Mouse (Mus musculus): ENCODE data around the gene Thoc5. TPM values are rescaled to one million over a fixed set of nuclear protein-coding genes. Genes with fewer than 3 reads are reported as not detected.

The Thoc5 gene
- 21.1 and 29.7 TPM in 2 replicates for polyA plus RNA-seq (2012; rRNA removed; ENCODE audit: low replicate concordance)

DNA sequence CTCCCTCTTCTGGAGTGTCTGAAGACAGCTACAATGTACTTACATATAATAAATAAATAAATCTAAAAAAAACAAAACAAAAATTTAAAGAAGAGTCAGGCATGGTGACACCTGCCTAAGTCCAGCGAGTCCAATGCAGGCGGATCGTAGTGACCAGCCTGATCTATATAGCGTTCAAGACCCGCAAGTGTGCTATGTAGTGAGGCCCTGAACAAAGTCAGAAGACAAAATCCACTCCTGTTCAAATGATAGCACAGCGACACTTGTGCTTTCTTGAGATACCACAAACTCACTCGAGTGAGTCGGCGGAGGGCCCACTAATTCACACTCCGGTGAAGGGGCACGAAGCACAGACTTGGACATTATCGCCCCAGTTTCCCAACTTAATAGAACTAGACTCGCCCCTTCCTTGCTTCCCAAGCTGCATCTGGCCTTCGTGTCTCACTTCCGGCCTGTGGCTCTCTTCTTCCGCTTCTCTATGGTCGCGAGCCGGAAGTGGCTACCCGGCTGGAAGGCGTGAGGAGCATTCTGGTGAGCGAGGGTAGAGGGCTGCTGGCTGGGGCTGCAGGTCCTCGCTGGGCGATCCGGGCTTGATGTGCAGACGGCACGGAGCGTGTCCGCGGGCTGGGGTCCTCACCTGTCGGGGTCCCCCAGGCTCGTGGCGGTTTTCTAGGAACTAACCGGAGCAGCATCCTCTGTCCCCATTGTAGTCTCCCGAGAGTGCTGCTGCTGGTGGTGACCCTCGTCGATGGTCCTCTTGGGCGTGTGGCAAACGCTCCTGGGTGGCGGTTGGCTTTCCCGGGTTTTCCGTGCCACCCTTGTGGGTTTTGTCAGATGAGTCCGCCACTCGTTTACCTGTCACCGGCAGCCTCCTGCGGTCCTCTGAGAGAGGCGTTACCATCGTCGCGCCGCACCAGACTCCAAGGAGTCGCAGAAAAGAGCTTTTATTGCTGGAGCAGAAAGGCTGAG lies at the start of gene Thoc5:
Gene Thoc5 (plus strand): TSS at position 473 of the 969 bp plus-strand sequence.

DNA sequence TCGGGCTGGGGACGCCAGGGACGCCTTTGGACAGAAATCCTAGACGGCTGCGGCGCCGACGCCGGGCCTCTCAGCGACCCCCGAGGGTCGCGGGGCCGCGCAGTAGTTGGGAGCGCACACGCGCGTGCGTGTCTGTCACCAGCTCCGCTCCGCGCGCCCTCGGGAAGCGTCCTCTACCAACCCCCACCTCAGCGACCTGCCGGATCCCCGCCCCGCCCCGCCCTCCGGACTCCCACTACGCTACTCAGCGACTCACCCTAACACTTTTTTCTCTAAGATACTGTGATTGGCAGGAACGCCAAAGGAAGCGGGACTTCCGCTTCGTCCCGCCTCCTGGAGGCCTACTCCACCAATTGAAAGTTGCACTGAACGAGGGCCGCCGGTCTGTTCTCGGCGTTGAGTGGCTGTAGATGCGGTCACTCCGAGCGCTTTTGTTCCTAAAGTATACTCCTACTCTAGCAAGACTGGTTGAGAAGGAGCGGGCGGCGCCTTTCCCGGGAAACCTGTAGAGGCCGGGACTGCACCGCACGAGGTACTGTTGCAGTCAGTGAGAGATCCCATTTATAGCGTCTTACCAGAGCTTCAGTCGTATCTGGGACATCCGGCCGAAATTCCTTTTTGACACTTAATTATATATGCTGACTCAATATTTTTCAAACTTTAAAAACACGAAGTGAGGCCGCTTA lies 45.7 kb upstream of the Thoc5 start, which contains the start of gene Nf2:
Gene Nf2 (minus strand): TSS at position 279 of the 686 bp plus-strand sequence.

DNA sequence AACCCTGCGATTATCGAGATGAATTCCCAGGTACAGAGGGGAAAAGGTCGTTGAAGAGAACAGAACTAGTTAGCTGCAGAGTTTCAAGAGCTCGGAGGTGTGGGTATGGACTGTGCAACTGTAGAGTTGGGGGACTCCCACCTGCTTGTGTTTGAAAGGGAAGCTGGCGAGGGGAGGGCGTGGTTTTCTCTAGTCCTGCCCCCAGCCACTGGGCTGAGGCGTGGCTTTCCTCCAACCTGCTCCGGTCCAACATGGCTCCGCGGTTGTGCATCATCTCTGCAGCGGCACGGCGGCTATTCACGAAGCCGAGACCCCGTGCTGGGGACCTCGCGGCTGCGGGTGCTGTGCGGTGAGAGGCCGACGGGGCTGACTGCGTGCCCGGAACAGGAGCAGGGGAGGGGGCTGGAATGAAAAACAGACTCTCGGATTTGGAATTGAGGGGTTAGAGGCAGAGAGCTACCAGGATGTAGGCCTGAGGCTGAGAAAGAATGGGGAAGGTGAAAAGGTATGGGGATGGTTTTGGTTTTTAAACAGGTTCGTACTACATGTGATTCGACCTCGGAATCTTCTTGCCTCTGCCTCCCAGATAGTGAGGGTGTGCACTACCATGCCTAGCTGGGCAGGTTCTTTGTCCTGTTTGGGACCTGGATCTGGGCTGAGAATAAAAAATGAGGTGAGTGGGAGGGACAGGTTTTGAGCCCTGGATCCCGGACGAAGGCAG lies 21.2 kb upstream of the Thoc5 start, which contains the start of gene Nipsnap1:
Gene Nipsnap1 (plus strand): TSS at position 197 of the 721 bp plus-strand sequence.

DNA sequence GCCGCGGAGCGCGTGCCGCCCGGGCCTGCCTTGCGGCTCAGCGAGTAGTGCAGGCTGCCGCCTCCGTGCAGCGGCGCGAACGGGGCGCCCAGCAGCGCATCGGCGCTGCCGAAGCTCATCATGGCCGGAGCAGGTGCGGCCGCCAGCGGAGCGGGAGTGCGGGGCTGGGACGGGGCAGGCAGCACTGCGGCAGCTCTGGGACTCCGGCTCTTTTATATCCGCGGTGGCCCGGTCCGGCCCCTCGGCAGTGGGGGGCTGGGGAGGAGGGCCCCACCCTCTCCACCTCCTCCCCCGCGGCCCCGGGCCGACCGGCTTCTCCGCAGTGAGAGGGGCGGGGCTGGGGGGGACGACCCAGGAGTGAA lies 52.7 kb downstream of the Thoc5 start, which contains the start of gene Nefh:
Gene Nefh (minus strand): TSS at position 252 of the 362 bp plus-strand sequence.

Other genes starting within 250 kb of the Thoc5 start
- gene Uqcr10, start 191.0 kb upstream of the Thoc5 start, polyA plus RNA-seq (2012; rRNA removed; ENCODE audit: low replicate concordance): 858 and 1,560 TPM in 2 replicates
- gene Zmat5, start 190.6 kb upstream of the Thoc5 start, polyA plus RNA-seq (2012; rRNA removed; ENCODE audit: low replicate concordance): 46.1 and 51.9 TPM in 2 replicates
- gene Cabp7, start 148.5 kb upstream of the Thoc5 start, polyA plus RNA-seq (2012; rRNA removed; ENCODE audit: low replicate concordance): not detected in 2 replicates
- 51.5 and 66.9 TPM in 2 replicates for gene Nf2, start 45.8 kb upstream of the Thoc5 start, polyA plus RNA-seq (2012; rRNA removed; ENCODE audit: low replicate concordance)
- gene Nipsnap1, start 21.4 kb upstream of the Thoc5 start, polyA plus RNA-seq (2012; rRNA removed; ENCODE audit: low replicate concordance): 16.7 and 48.0 TPM in 2 replicates
- gene Nefh, start 52.7 kb downstream of the Thoc5 start, polyA plus RNA-seq (2012; rRNA removed; ENCODE audit: low replicate concordance): 0.09 TPM in 1 of 2 replicates, not detected in the other
- 85.0 and 92.8 TPM in 2 replicates for gene Ap1b1, start 91.5 kb downstream of the Thoc5 start, polyA plus RNA-seq (2012; rRNA removed; ENCODE audit: low replicate concordance)
- 1.6 and 7.2 TPM in 2 replicates for gene Rasl10a, start 162.8 kb downstream of the Thoc5 start, polyA plus RNA-seq (2012; rRNA removed; ENCODE audit: low replicate concordance)
- gene Gas2l1, start 170.0 kb downstream of the Thoc5 start, polyA plus RNA-seq (2012; rRNA removed; ENCODE audit: low replicate concordance): 85.7 and 101 TPM in 2 replicates
- gene Rhbdd3, start 203.6 kb downstream of the Thoc5 start, polyA plus RNA-seq (2012; rRNA removed; ENCODE audit: low replicate concordance): 37.1 and 38.6 TPM in 2 replicates
- gene Ewsr1, start 203.9 kb downstream of the Thoc5 start, polyA plus RNA-seq (2012; rRNA removed; ENCODE audit: low replicate concordance): 188 and 363 TPM in 2 replicates